Mouse (Mus musculus): ENCODE measurements at regions not wholly inside any gene's neighbourhood (a gene's known extent, or its start where the extent isn't known, plus 50 kb on each side); places are given as distances from the start of the nearest gene placed in this dataset.

GRCm38 (mm10) chr4:33555966-33556365 is 245.9 kb downstream of the Rngtt start:
- TF ChIP-seq EP300 (IDR thresholded peaks at IDR 0.05; ENCODE audit: low read depth) (no peak), CTCF (IDR thresholded peaks at IDR 0.05; ENCODE audit: low read depth) (no peak)
